Mouse (Mus musculus): ENCODE measurements around the gene Fam205a4. TPM values are rescaled to one million over a fixed set of nuclear protein-coding genes. Genes with fewer than 3 reads are reported as not detected.
"Not testable (repeated sequence)": the region's sequence is repeated elsewhere in the genome, so short reads cannot be mapped to it uniquely, and the experiment has no call there.

Fam205a4 gene
- 0.30 and 0.34 TPM in 2 replicates for polyA plus RNA-seq (2015; fragmentation: Nextera tagmentation; extraction: Ambion mirVana)

DNA sequence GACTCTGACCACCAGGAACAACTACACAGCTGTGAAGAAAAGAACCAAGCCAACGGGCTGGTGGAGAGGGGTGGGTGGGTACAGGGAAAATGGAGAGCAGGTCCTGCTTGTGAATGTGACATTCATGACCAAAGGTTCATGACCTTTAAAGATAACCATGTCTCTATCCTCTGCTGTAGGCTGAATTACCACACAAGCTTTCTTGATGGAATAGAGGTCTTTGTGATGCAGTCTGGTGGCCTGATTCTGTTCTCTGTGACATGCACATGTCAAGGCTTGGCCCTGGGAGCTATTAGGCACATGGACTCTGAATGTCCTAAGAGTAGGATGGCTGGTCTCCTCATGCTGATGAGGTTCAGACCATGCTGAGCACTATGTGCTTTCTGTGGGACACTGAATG, at the start of gene Fam205a4:
TSS of gene Fam205a4 (plus strand) at position 301 of the 400 bp plus-strand sequence.
- not testable (repeated sequence) for ATAC-seq (ENCODE audit: low FRiP score, low TSS enrichment); H3K4me3 ChIP-seq (ENCODE audit: low read length); H3K36me3 ChIP-seq (ENCODE audit: insufficient read depth, low read length); H3K9me3 ChIP-seq (ENCODE audit: low read length); H3K27me3 ChIP-seq (ENCODE audit: insufficient read depth, low read length); H3K27ac ChIP-seq (ENCODE audit: low read length); H3K9ac ChIP-seq (replicated peaks; ENCODE audit: low read length); H3K4me2 ChIP-seq (replicated peaks; ENCODE audit: low read depth, low read length); H3K4me1 ChIP-seq (ENCODE audit: insufficient read depth, low read length)
- WGBS: no CpG with 5 or more reads among the region's 1 CpGs

DNA sequence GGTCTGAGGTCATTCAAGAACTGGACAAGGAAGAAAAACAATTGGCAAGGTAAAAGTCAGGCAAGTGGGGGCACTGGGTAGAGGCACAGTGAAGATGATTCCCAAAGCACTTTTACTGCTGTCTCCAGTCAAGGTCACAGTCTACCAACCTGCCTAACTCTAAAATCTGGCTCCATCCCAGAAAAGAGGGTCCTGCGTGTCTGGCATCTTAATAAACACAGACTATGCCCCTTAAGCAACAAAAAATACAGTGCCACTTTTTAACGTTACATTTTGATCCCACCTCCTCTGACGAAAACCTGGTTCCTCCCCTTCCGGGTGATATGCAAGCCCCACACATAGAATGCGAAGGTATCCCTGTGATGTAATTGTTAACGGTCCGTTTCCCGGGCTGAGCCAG, 24.6 kb upstream of the Fam205a4 start, which contains the start of gene Gm20878:
TSS of gene Gm20878 (plus strand) at position 301 of the 400 bp plus-strand sequence.
- not testable (repeated sequence) for H3K4me3 ChIP-seq (ENCODE audit: low read length); H3K36me3 ChIP-seq (ENCODE audit: insufficient read depth, low read length); ATAC-seq (ENCODE audit: low FRiP score, low TSS enrichment); H3K4me1 ChIP-seq (ENCODE audit: insufficient read depth, low read length); H3K9ac ChIP-seq (replicated peaks; ENCODE audit: low read length); H3K4me2 ChIP-seq (replicated peaks; ENCODE audit: low read depth, low read length); H3K27ac ChIP-seq (ENCODE audit: low read length); H3K9me3 ChIP-seq (ENCODE audit: low read length); H3K27me3 ChIP-seq (ENCODE audit: insufficient read depth, low read length)
- no CpG with 5 or more reads among the region's 8 CpGs for WGBS

Other genes starting within 250 kb of the Fam205a4 start
- 137 and 149 TPM in 2 replicates for gene Dctn3, start 242.9 kb upstream of the Fam205a4 start, polyA plus RNA-seq (2015; fragmentation: Nextera tagmentation; extraction: Ambion mirVana)
- gene Arid3c, start 234.9 kb upstream of the Fam205a4 start, polyA plus RNA-seq (2015; fragmentation: Nextera tagmentation; extraction: Ambion mirVana): not detected in 2 replicates
- 61.9 and 65.5 TPM in 2 replicates for gene Galt, start 210.8 kb upstream of the Fam205a4 start, polyA plus RNA-seq (2015; fragmentation: Nextera tagmentation; extraction: Ambion mirVana)
- gene Sigmar1, start 209.9 kb upstream of the Fam205a4 start, polyA plus RNA-seq (2015; fragmentation: Nextera tagmentation; extraction: Ambion mirVana): 98.2 and 100 TPM in 2 replicates
- 36.3 and 38.5 TPM in 2 replicates for gene Ccl27a, start 191.8 kb upstream of the Fam205a4 start, polyA plus RNA-seq (2015; fragmentation: Nextera tagmentation; extraction: Ambion mirVana)
- gene Gm21541, start 62.4 kb upstream of the Fam205a4 start, polyA plus RNA-seq (2015; fragmentation: Nextera tagmentation; extraction: Ambion mirVana): 33.3 and 35.4 TPM in 2 replicates
- 2.0 and 2.2 TPM in 2 replicates for gene Gm20878, start 24.5 kb upstream of the Fam205a4 start, polyA plus RNA-seq (2015; fragmentation: Nextera tagmentation; extraction: Ambion mirVana)
- gene Gm21093, start 68.7 kb downstream of the Fam205a4 start, polyA plus RNA-seq (2015; fragmentation: Nextera tagmentation; extraction: Ambion mirVana): 0.10 TPM in 1 of 2 replicates, not detected in the other
- not detected in 2 replicates for gene Gm3893, start 125.1 kb downstream of the Fam205a4 start, polyA plus RNA-seq (2015; fragmentation: Nextera tagmentation; extraction: Ambion mirVana)
- 3.7 and 14.3 TPM in 2 replicates for gene Gm13304, start 148.8 kb downstream of the Fam205a4 start, polyA plus RNA-seq (2015; fragmentation: Nextera tagmentation; extraction: Ambion mirVana)
- not detected in 2 replicates for gene Gm13306, start 187.4 kb downstream of the Fam205a4 start, polyA plus RNA-seq (2015; fragmentation: Nextera tagmentation; extraction: Ambion mirVana)
- 0.59 TPM in 1 of 2 replicates, not detected in the other for gene Gm13305, start 202.5 kb downstream of the Fam205a4 start, polyA plus RNA-seq (2015; fragmentation: Nextera tagmentation; extraction: Ambion mirVana)

All from kidney, embryonic 16.5 days (tissue).